8 mouse cellular contexts compared by ENCODE assay signal in genomic region chr11:102446581-102447461, GRCm38 (mm10). TPM values are rescaled to one million over a fixed set of nuclear protein-coding genes. Genes with fewer than 3 reads are reported as not detected.
A peak's percentile ranks its signal among the peaks of the same experiment; 100 is the strongest.
DNase-seq lines count a peak whose midpoint lies in the region; ATAC-seq and TF ChIP-seq lines count a peak whose summit lies in the region.

No protein-coding gene starts in this region.

- peak overlapping the region; percentile 96 for H3K4me3 ChIP-seq in lung, embryonic 15.5 days
- H3K4me3 ChIP-seq in embryonic facial prominence, embryonic 15.5 days (replicated peaks): peak overlapping the region; percentile 94
- peak overlapping the region; percentile 90 for H3K4me3 ChIP-seq in intestine, embryonic 15.5 days (replicated peaks)
- peak overlapping the region; percentile 92 for H3K4me3 ChIP-seq in midbrain, embryonic 12.5 days

- peaks cover 9% of the 10 kb centered on the region for H3K36me3 ChIP-seq in lung, embryonic 15.5 days
- peaks cover 16% of the 10 kb centered on the region for H3K36me3 ChIP-seq in embryonic facial prominence, embryonic 15.5 days
- H3K36me3 ChIP-seq in intestine, embryonic 15.5 days: 0 out of 2 replicates have a peak, but pooled peaks cover 3% of the 10 kb centered on the region
- peaks cover 18% of the 10 kb centered on the region for H3K36me3 ChIP-seq in midbrain, embryonic 12.5 days

- no peak for TF ChIP-seq POLR2A in brain, embryonic 14.5 days (IDR thresholded peaks at IDR 0.05; ENCODE audit: borderline replicate concordance, extremely low read depth, insufficient read depth, insufficient read length, poor library complexity, severe bottlenecking)

- peak overlapping the region; percentile 92 for H3K27ac ChIP-seq in lung, embryonic 15.5 days
- peak overlapping the region; percentile 93 for H3K27ac ChIP-seq in embryonic facial prominence, embryonic 15.5 days (replicated peaks)
- H3K27ac ChIP-seq in intestine, embryonic 15.5 days: peak overlapping the region; percentile 90
- peak overlapping the region; percentile 97 for H3K27ac ChIP-seq in midbrain, embryonic 12.5 days (replicated peaks)

- H3K4me1 ChIP-seq in lung, embryonic 15.5 days: peaks cover 56% of the 10 kb centered on the region
- H3K4me1 ChIP-seq in embryonic facial prominence, embryonic 15.5 days: peaks cover 47% of the 10 kb centered on the region
- H3K4me1 ChIP-seq in intestine, embryonic 15.5 days (replicated peaks): peaks cover 39% of the 10 kb centered on the region
- H3K4me1 ChIP-seq in midbrain, embryonic 12.5 days: peaks cover 42% of the 10 kb centered on the region

- no peaks in the 10 kb centered on the region for H3K9me3 ChIP-seq in lung, embryonic 15.5 days
- H3K9me3 ChIP-seq in embryonic facial prominence, embryonic 15.5 days (replicated peaks): no peaks in the 10 kb centered on the region
- H3K9me3 ChIP-seq in intestine, embryonic 15.5 days: no peaks in the 10 kb centered on the region
- H3K9me3 ChIP-seq in midbrain, embryonic 12.5 days: no peaks in the 10 kb centered on the region

- no peaks in the 10 kb centered on the region; the same call in 1 of the 2 replicates for H3K27me3 ChIP-seq in lung, embryonic 15.5 days
- H3K27me3 ChIP-seq in embryonic facial prominence, embryonic 15.5 days: no peaks in the 10 kb centered on the region
- H3K27me3 ChIP-seq in intestine, embryonic 15.5 days (replicated peaks): no peaks in the 10 kb centered on the region
- H3K27me3 ChIP-seq in midbrain, embryonic 12.5 days: peaks cover 37% of the 10 kb centered on the region

- no peak for DNase-seq in lung, postnatal 36 days
- DNase-seq in brain, embryonic 14.5 days (ENCODE audit: low read depth): peak; percentile 82
- DNase-seq in gastrocnemius, adult 8-10 months (ENCODE audit: low spot score in 2 of 2): no peak

- under 1% methylated on average over 42 of the region's 49 CpGs for WGBS in lung, embryonic 15.5 days
- WGBS in embryonic facial prominence, embryonic 15.5 days: under 1% methylated on average over 45 of the region's 49 CpGs
- under 1% methylated on average over 45 of the region's 49 CpGs for WGBS in intestine, embryonic 15.5 days
- under 1% methylated on average over 47 of the region's 49 CpGs for WGBS in midbrain, embryonic 12.5 days

- H3K4me2 ChIP-seq in lung, embryonic 15.5 days: peak overlapping the region; percentile 91
- peak overlapping the region; percentile 79 for H3K4me2 ChIP-seq in embryonic facial prominence, embryonic 15.5 days (replicated peaks)
- peak overlapping the region; percentile 96 for H3K4me2 ChIP-seq in intestine, embryonic 15.5 days (replicated peaks)
- H3K4me2 ChIP-seq in midbrain, embryonic 12.5 days (replicated peaks): peak overlapping the region; percentile 86

- H3K9ac ChIP-seq in lung, embryonic 15.5 days: peak overlapping the region; percentile 98
- peak overlapping the region; percentile 99 for H3K9ac ChIP-seq in embryonic facial prominence, embryonic 15.5 days
- peak overlapping the region; percentile 96 for H3K9ac ChIP-seq in intestine, embryonic 15.5 days
- H3K9ac ChIP-seq in midbrain, embryonic 12.5 days (replicated peaks): peak overlapping the region; percentile 99

- no peak for TF ChIP-seq CTCF in brain, embryonic 14.5 days (IDR thresholded peaks at IDR 0.05; ENCODE audit: borderline replicate concordance, extremely low read depth, insufficient read depth, insufficient read length)

- peak; percentile 35 for ATAC-seq in lung, embryonic 15.5 days (ENCODE audit: borderline replicate concordance, extremely low read depth, low FRiP score, low TSS enrichment)
- peak; percentile 44; the same call in 1 of the 2 replicates for ATAC-seq in embryonic facial prominence, embryonic 15.5 days (ENCODE audit: insufficient number of reproducible peaks, low FRiP score, low TSS enrichment, low read depth)
- peak; percentile 59 for ATAC-seq in intestine, embryonic 15.5 days
- ATAC-seq in midbrain, embryonic 12.5 days (ENCODE audit: low FRiP score, low read depth): peak; percentile 76
- ATAC-seq in granulocyte monocyte progenitor cell, adult 5-6 weeks (replicated peaks; ENCODE audit: poor library complexity, severe bottlenecking): no peak

RNA-seq across cellular contexts. Expression of gene Fam171a2, which starts 0.7 kb away (rescaled TPM):
- 4.7 and 6.9 TPM in 2 replicates for polyA plus RNA-seq in lung, embryonic 15.5 days (2015; fragmentation: Nextera tagmentation; extraction: Ambion mirVana)
- 221 and 276 TPM in 2 replicates for polyA plus RNA-seq in brain, embryonic 14.5 days (2012; rRNA removed)
- polyA plus RNA-seq in embryonic facial prominence, embryonic 15.5 days (2015; fragmentation: Nextera tagmentation; extraction: Ambion mirVana): 8.5 and 9.7 TPM in 2 replicates
- 3.2 and 3.5 TPM in 2 replicates for polyA plus RNA-seq in intestine, embryonic 15.5 days (2015; fragmentation: Nextera tagmentation; extraction: Ambion mirVana)
- polyA plus RNA-seq in midbrain, embryonic 12.5 days (2016; fragmentation: Nextera tagmentation; extraction: Ambion mirVana): 17.6 and 18.0 TPM in 2 replicates
- total RNA-seq in gastrocnemius, adult 8-10 months (2022): 1 to 10 TPM in 3 of 4 experiments, under 1 TPM in 1; 0.97 to 1.5 (median 1.2) TPM
- total RNA-seq in granulocyte monocyte progenitor cell, adult 5-6 weeks (2014; fragmentation: Nextera tagmentation): not detected in 2 replicates
- total RNA-seq in granulocyte monocyte progenitor cell, adult 5-6 weeks (2017): not detected in 2 replicates

RNA-seq across cellular contexts. Expression of gene Grn, which starts 16.7 kb away (rescaled TPM):
- polyA plus RNA-seq in lung, embryonic 15.5 days (2015; fragmentation: Nextera tagmentation; extraction: Ambion mirVana): 168 and 174 TPM in 2 replicates
- 33.2 and 53.0 TPM in 2 replicates for polyA plus RNA-seq in brain, embryonic 14.5 days (2012; rRNA removed)
- polyA plus RNA-seq in embryonic facial prominence, embryonic 15.5 days (2015; fragmentation: Nextera tagmentation; extraction: Ambion mirVana): 196 and 199 TPM in 2 replicates
- polyA plus RNA-seq in intestine, embryonic 15.5 days (2015; fragmentation: Nextera tagmentation; extraction: Ambion mirVana): 156 and 171 TPM in 2 replicates
- 67.0 and 82.7 TPM in 2 replicates for polyA plus RNA-seq in midbrain, embryonic 12.5 days (2016; fragmentation: Nextera tagmentation; extraction: Ambion mirVana)
- total RNA-seq in gastrocnemius, adult 8-10 months (2022): 10 to 100 TPM; 12.2 to 21.8 (median 17.0) TPM
- total RNA-seq in granulocyte monocyte progenitor cell, adult 5-6 weeks (2014; fragmentation: Nextera tagmentation): 110 and 152 TPM in 2 replicates
- 38.6 and 48.3 TPM in 2 replicates for total RNA-seq in granulocyte monocyte progenitor cell, adult 5-6 weeks (2017)

RNA-seq across cellular contexts. Expression of gene Itga2b, which starts 23.1 kb away (rescaled TPM):
- 8.9 and 9.3 TPM in 2 replicates for polyA plus RNA-seq in lung, embryonic 15.5 days (2015; fragmentation: Nextera tagmentation; extraction: Ambion mirVana)
- polyA plus RNA-seq in brain, embryonic 14.5 days (2012; rRNA removed): 4.8 and 5.3 TPM in 2 replicates
- 9.1 and 9.5 TPM in 2 replicates for polyA plus RNA-seq in embryonic facial prominence, embryonic 15.5 days (2015; fragmentation: Nextera tagmentation; extraction: Ambion mirVana)
- 3.3 and 5.1 TPM in 2 replicates for polyA plus RNA-seq in intestine, embryonic 15.5 days (2015; fragmentation: Nextera tagmentation; extraction: Ambion mirVana)
- polyA plus RNA-seq in midbrain, embryonic 12.5 days (2016; fragmentation: Nextera tagmentation; extraction: Ambion mirVana): 5.4 and 7.1 TPM in 2 replicates
- total RNA-seq in gastrocnemius, adult 8-10 months (2022): 1 to 10 TPM in 1 of 4 experiments, under 1 TPM in 2, not detected in 1; 0.63 to 2.0 (median 0.72) TPM
- total RNA-seq in granulocyte monocyte progenitor cell, adult 5-6 weeks (2014; fragmentation: Nextera tagmentation): 12.4 and 17.1 TPM in 2 replicates
- total RNA-seq in granulocyte monocyte progenitor cell, adult 5-6 weeks (2017): 14.4 and 14.7 TPM in 2 replicates

RNA-seq across cellular contexts. Expression of gene Slc25a39, which starts 39.1 kb away (rescaled TPM):
- polyA plus RNA-seq in lung, embryonic 15.5 days (2015; fragmentation: Nextera tagmentation; extraction: Ambion mirVana): 240 and 247 TPM in 2 replicates
- 122 and 129 TPM in 2 replicates for polyA plus RNA-seq in brain, embryonic 14.5 days (2012; rRNA removed)
- 197 and 199 TPM in 2 replicates for polyA plus RNA-seq in embryonic facial prominence, embryonic 15.5 days (2015; fragmentation: Nextera tagmentation; extraction: Ambion mirVana)
- 305 and 329 TPM in 2 replicates for polyA plus RNA-seq in intestine, embryonic 15.5 days (2015; fragmentation: Nextera tagmentation; extraction: Ambion mirVana)
- polyA plus RNA-seq in midbrain, embryonic 12.5 days (2016; fragmentation: Nextera tagmentation; extraction: Ambion mirVana): 163 and 173 TPM in 2 replicates
- 10 to 100 TPM; 61.2 to 72.2 (median 66.7) TPM for total RNA-seq in gastrocnemius, adult 8-10 months (2022)
- 99.0 and 163 TPM in 2 replicates for total RNA-seq in granulocyte monocyte progenitor cell, adult 5-6 weeks (2014; fragmentation: Nextera tagmentation)
- total RNA-seq in granulocyte monocyte progenitor cell, adult 5-6 weeks (2017): 51.4 and 53.9 TPM in 2 replicates

RNA-seq across cellular contexts. Expression of gene Rundc3a, which starts 53.6 kb away (rescaled TPM):
- 1.6 and 2.0 TPM in 2 replicates for polyA plus RNA-seq in lung, embryonic 15.5 days (2015; fragmentation: Nextera tagmentation; extraction: Ambion mirVana)
- polyA plus RNA-seq in brain, embryonic 14.5 days (2012; rRNA removed): 292 and 306 TPM in 2 replicates
- polyA plus RNA-seq in embryonic facial prominence, embryonic 15.5 days (2015; fragmentation: Nextera tagmentation; extraction: Ambion mirVana): 7.5 and 8.3 TPM in 2 replicates
- polyA plus RNA-seq in intestine, embryonic 15.5 days (2015; fragmentation: Nextera tagmentation; extraction: Ambion mirVana): 8.7 and 10.8 TPM in 2 replicates
- polyA plus RNA-seq in midbrain, embryonic 12.5 days (2016; fragmentation: Nextera tagmentation; extraction: Ambion mirVana): 117 and 133 TPM in 2 replicates
- under 1 TPM in 1 of 4 experiments, not detected in 3; 0.21 TPM for total RNA-seq in gastrocnemius, adult 8-10 months (2022)
- not detected in 2 replicates for total RNA-seq in granulocyte monocyte progenitor cell, adult 5-6 weeks (2014; fragmentation: Nextera tagmentation)
- total RNA-seq in granulocyte monocyte progenitor cell, adult 5-6 weeks (2017): not detected in 2 replicates

Comparison
In these comparisons a context has a peak if more than half of its experiments do, and no peak if none do; other contexts are left out.
1. RNA of gene Fam171a2, which starts 0.7 kb away (polyA plus RNA-seq): 221 to 276 TPM in brain, embryonic 14.5 days; 17.6 to 18.0 TPM in midbrain, embryonic 12.5 days, 8.5 to 9.7 TPM in embryonic facial prominence, embryonic 15.5 days, 4.7 to 6.9 TPM in lung, embryonic 15.5 days and 3.2 to 3.5 TPM in intestine, embryonic 15.5 days; every median in the first group is over 10 times any median in the second.
2. Peak in every context shown above with its lines, with median percentiles within 50 percentile points of each other: H3K27ac ChIP-seq, H3K4me2 ChIP-seq, H3K4me3 ChIP-seq and H3K9ac ChIP-seq.